Mouse (Mus musculus) testis, adult 2 months (tissue): Measurements from ENCODE around the gene Nfkb2.

Experiments used
- CTCF ChIP-seq: fragments of 200-500 bp; IDR thresholded peaks from 2 replicates; pipeline ENCODE4 v1.5.1; 2012; ENCODE audit warnings: low read depth, mild to moderate bottlenecking, inconsistent platforms, low read length, moderate library complexity; ENCODE audit not compliant: control insufficient read depth, insufficient read depth, insufficient replicate concordance
- POLR2A ChIP-seq: fragments of 200-500 bp; IDR thresholded peaks from 2 replicates; pipeline ENCODE4 v1.6.1; 2012; ENCODE audit warnings: low read depth, mild to moderate bottlenecking, inconsistent platforms, low read length, moderate library complexity; ENCODE audit not compliant: control insufficient read depth

DNA sequence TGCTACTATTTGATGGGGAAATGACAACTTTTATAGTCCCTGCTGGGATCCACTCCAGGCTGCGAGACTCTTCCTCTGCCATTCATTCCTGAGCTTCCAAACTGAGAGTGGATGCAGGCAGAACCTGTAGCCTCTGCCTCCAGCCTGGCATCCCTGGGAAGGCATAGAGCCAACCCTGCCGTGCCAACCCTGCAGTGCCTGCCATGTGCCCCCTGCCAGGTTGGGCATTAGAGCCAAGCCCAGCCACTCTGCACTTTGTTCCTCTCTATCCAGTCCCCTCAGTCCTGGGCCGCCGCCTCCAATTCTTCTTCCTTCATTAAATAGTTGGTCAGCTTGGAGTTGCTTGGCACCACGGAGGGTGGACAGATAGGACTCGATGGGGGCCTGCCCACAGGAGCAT is 18.1 kb upstream of the Nfkb2 start:
- TF ChIP-seq CTCF: no peak
- no peak for TF ChIP-seq POLR2A
